Mouse (Mus musculus) small intestine, adult 2 months (tissue): ENCODE data around the gene Bmp6.

ENCODE experiments used
- CTCF ChIP-seq: fragments of 200-500 bp; IDR thresholded peaks from 2 replicates; pipeline ENCODE4 v1.5.1; 2012; ENCODE audit warnings: low read depth, mild to moderate bottlenecking, control low read depth, inconsistent platforms, low read length, moderate library complexity, mixed read lengths; ENCODE audit not compliant: insufficient replicate concordance, insufficient read length; ENCODE audit errors: extremely low read depth
- POLR2A ChIP-seq: fragments of 200-500 bp; IDR thresholded peaks from 2 replicates; pipeline ENCODE4 v1.6.1; 2012; ENCODE audit warnings: low read depth, mild to moderate bottlenecking, control low read depth, inconsistent platforms, low read length, moderate library complexity

DNA sequence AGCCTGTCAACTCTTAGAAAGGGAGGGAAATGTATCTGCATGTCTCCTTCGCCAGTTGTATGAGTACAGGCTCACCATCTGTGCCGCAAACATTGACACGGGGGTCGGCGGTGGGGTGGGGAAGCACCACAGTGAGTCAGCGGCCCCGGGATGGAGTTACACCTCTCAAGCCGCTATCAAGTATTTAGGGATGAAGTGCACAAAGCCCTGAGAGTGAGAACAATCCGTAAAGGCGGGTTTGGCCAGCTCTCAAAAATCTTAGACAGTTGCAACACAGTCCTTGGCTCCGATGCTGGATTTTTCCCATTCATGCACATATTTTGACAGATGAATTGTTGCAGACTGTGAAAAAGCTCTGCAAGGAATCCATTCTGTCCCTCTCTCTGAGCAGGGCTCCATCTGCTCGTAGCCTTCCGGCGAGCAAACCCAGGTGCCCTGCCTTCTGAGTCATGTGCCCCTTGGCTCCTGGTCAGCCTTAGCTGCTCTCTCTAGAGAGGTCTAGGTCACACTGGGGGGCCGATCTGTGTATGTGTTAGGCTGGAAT, 65.5 kb downstream of the Bmp6 start:
- no peak for TF ChIP-seq CTCF
- no peak for TF ChIP-seq POLR2A
